Mouse (Mus musculus) embryo, embryonic 10.5 days (tissue): ENCODE data around the gene Tuba4a.

Experiments
- DNase-seq: peaks from one replicate; pipeline ENCODE4 v3.0.0-alpha.2; 2015; ENCODE audit warnings: low spot score

Tuba4a gene

DNA sequence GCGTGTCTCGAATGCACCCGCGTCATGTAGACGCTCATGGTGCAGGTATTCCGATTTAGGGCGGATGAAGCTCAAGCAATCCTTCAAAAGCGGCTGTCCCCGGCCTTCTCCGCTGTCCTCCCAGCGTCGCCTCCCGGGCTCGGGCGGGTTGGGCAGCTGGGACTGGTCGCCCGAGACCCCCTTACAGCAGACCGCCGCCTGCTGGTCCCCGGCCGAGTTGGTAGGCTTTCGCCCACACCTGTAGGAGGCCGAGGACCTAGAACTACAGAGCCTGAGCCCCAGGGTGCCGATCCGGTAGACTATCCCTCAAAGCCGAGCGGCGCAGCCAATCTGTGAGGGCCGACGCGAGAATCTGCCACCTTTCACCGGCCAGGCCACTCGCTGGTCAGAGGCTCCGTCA lies at the start of gene Tuba4a:
TSS of gene Tuba4a (minus strand) at position 335 of the 400 bp plus-strand sequence.
- DNase-seq = peak; percentile 51

GRCm38 (mm10) chr1:75264091-75264880 lies 44.6 kb upstream of the Tuba4a start, which contains the start of gene Ptprn:
Ptprn (minus strand) TSS chr1:75264502.
- DNase-seq = peak; percentile 27

DNA sequence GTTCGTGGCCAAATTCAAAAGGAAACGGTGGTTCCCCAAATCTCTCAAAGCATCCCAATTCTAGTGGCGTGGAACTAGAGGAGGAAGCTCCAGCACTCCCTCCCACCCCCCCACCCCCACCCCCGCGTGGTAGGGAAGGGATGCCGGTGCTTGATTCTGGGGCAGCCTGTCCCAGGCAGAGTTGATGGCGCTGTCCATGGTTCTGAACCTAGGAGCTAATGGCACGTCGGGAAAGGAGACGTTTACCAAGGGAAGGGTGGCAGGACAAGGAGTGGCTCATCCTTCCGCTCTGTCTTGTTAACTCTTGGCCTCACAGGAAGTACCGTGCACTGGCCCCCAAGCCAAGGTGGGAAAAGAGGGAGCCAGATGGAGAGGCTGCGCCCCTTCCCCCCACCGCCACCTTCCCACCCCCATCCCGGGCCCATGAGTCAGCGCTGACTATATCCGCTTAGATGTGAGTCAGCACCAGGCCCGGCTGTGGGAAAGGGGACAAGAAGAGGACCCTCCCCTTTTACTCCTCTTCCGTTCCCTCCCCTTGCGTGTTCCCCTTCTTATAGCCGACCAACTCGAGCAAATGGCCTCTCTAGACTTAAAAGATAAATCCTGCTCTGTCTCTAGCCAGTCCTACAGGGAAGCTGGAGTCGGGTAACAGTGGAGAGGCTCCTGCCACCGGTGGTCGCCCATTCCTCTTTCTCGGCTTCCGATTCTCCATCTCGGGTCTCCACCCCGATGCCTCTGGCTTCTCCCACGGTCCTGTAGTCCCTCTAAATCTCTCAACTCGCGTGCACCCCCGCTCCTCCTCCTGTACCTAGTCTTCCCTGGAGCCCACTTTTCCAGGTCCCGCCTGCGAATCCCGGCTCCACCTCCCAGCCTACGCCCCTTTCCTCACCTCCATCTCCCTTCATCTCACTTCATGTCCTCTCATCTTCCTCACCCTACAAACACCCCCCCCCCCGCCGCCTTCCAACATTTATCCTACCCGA lies 43.6 kb upstream of the Tuba4a start:
- DNase-seq = peak; percentile 90

GRCm38 (mm10) chr1:75261278-75261677 lies 41.6 kb upstream of the Tuba4a start:
- no peak for DNase-seq

DNA sequence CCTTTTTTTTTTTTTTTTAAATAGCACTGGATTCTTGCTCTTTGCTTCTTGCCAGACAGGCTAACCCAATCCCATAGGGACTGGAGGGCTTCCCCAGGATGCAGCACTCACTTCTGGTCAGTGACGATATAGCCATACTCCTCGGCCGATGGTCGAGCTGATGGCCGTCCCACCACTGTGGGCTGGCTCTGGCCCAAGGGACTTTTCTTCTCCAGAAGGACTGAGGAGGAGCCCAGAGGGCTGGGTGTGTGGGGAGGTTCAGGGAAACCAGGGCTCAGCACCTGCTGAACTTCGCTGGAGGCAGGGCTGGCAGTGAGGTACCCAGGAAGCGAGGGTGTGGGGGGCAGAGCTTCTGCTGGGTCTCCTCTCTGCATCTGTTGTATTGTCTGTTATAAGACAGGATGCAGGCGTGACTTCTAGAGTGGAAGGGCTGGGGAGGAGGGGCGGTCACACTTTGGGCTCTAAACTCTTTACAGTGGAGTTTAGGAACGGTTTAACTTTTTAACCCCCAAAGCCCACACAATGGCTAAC lies 35.9 kb upstream of the Tuba4a start:
- no peak for DNase-seq

GRCm38 (mm10) chr1:75254625-75255013 lies 35.0 kb upstream of the Tuba4a start:
- DNase-seq = no peak

- DNase-seq = peak; percentile 89
Measured at GRCm38 (mm10) chr1:75253849-75254624, 34.4 kb upstream of the Tuba4a start.

DNA sequence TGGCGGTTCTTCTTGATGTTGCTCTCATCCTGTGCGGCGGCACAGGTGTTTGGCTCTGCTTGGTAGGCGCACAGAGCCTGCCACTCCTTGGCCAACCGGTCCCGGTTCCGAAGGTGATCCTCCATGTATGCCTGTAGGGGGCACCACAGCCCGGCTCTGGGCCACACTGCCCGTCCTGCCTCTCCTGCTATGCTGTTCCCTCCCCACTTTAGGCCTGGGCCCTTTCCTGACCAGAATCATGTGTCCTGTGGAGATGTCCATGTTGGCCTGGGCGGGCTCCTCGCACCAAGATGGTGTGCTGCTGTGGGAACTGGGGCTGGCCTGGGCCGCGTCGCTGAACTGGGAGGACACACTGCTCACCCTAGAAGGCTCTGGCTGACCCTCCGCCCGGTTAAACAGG lies 33.4 kb upstream of the Tuba4a start:
- DNase-seq = no peak

GRCm38 (mm10) chr1:75252308-75252707 lies 32.6 kb upstream of the Tuba4a start:
- no peak for DNase-seq

- peak; percentile 74 for DNase-seq
Measured at GRCm38 (mm10) chr1:75251112-75251970, 31.7 kb upstream of the Tuba4a start.

- DNase-seq = no peak
Measured at GRCm38 (mm10) chr1:75250498-75250897, 30.8 kb upstream of the Tuba4a start.

DNA sequence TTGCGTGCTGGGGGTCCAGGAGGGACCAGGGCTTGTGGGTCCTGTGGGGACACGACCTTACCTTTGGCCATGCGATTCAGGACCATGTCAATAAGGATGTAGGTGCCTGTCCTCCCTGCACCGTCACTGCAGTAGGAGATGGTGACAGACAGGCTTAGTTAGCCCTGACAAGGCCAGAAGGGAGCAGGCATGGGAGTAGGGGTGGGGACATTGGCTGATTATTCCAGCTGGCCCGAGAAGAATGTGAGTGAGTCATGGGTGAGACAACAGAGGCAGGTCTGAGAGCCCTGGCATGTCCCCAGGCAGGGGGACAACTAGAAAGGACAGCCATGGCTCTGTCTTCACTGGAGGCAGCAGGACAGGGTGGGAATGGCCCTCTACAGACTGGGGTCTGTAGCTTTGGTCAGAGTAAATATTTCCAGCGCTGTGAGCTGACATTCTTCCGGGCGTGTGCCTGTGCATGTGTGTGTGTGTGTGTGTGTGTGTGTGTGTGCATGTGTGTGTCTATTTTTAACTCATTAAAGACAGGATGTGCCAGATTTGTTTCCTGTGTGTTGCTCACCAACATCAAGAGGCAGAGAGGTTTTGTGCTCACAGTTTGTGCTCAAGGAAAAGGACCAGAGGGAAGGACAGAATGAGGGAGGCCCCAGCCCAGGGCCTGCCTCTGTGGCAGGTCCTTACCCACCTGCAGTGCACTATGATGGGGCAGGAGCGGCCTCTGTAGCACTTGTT lies 28.5 kb upstream of the Tuba4a start:
- no peak for DNase-seq

DNA sequence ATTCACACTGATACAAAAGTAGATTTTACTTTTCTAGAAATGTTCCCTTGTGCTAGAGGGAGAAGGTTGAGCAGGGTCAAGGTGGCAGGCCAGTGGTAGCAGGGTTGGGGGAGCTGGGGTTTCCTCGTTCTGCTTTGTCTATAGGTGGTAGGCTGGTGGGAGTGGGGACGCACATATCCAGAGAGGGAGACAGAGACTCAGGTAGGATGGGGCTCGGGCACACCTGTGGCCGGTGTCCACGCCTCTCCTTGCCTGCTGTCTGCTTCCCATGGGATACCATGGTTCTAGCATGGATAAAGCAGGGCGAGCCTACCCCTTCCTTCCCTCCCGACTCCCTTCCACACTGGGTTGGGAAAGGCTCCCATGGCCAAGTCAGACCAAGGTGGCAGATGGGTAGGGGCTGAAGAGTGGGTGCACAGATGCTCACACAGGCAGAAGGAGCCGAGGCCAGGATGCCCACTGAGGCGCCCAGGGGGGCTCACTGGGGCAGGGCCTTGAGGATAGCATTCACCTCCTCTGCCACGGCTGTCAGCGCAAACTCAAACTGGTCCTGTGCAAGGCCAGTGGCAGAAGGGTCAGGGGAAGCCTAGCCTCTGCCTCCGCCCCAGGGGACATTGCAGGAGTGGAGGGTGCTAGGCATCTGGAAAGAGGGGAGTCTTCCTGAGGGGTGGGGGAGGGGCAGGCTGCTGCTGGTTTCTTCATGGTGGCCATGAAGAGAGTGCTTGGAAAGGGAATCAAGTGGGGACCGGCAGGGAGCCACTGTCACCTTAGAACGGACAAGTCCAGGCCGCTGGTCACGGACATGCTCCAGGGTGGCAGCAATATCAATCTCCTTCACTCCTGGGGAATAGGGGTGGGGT lies 27.6 kb upstream of the Tuba4a start:
- no peak for DNase-seq

GRCm38 (mm10) chr1:75244836-75245235 lies 25.2 kb upstream of the Tuba4a start:
- peak; percentile 75 for DNase-seq

DNA sequence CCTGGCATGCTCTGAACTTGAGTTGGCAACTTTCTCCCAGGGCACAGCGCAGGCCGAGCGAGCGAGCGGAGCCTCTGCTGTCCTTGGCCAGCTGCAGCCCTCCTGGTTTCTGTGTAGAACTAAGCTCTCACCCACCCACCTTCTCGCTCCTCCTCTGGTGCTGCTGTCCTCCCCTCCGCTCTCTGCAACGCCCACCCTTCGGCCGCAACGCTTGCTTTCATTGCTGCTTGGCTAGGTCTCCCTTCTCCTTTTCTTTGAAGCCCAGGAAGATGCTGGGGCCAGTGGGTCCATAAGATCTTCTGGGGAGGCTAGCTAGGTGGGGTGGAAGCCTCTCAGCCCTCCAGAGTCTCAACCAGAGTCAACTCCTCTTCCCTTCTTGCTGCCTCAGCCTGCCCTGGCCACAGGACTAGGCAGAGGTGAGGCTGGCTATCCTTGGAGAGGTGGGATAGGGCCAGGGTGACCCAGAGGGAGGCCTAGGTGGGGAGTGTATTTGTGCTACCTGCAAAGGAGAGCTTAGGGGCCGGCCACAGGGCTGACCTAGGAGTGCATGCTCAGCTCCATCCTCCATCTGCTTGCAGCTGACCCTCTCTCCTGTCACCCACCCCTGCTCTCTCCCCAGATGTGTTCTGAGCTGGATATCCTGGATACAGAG lies 24.6 kb upstream of the Tuba4a start:
- no peak for DNase-seq

GRCm38 (mm10) chr1:75243411-75243810 lies 23.7 kb upstream of the Tuba4a start:
- no peak for DNase-seq

GRCm38 (mm10) chr1:75239591-75239990 lies 19.9 kb upstream of the Tuba4a start:
- DNase-seq = no peak
